Comparison of ENCODE assay signal across 7 mouse cellular contexts in genomic region chr6:145864171-145864570, GRCm38 (mm10). TPM values are rescaled to one million over a fixed set of nuclear protein-coding genes. Genes with fewer than 3 reads are reported as not detected.
DNase-seq lines count a peak whose midpoint lies in the region; ATAC-seq lines count a peak whose summit lies in the region.

No protein-coding gene starts in this region.

- H3K4me2 ChIP-seq in forebrain, embryonic 11.5 days (ENCODE audit: low read depth, low read length, severe bottlenecking) = peak overlapping the region; percentile 99

- no peak for ATAC-seq in megakaryocyte, adult 5-6 weeks (ENCODE audit: poor library complexity, severe bottlenecking)
- ATAC-seq in forebrain, embryonic 11.5 days (replicated peaks; ENCODE audit: low FRiP score) = no peak

- peaks cover 66% of the 10 kb centered on the region for H3K27me3 ChIP-seq in megakaryocyte, embryonic 14.5 days (replicated peaks)
- H3K27me3 ChIP-seq in forebrain, embryonic 11.5 days (ENCODE audit: control insufficient read depth, insufficient read depth, low read length) = peaks cover 35% of the 10 kb centered on the region
- peaks cover 81% of the 10 kb centered on the region for H3K27me3 ChIP-seq in limb, embryonic 10.5 days (ENCODE audit: low read depth, poor library complexity, severe bottlenecking)
- H3K27me3 ChIP-seq in splenic B cell, adult 2 months (ENCODE audit: control insufficient read depth, insufficient read depth, low read length, poor library complexity, severe bottlenecking) = no peaks in the 10 kb centered on the region

- peaks cover 84% of the 10 kb centered on the region for H3K4me1 ChIP-seq in megakaryocyte, embryonic 14.5 days
- peaks cover 11% of the 10 kb centered on the region; the same call in 1 of the 2 replicates for H3K4me1 ChIP-seq in forebrain, embryonic 11.5 days (replicated peaks; ENCODE audit: control insufficient read depth, insufficient read depth, low read length)
- peaks cover 51% of the 10 kb centered on the region for H3K4me1 ChIP-seq in limb, embryonic 10.5 days

- H3K36me3 ChIP-seq in megakaryocyte, embryonic 14.5 days (replicated peaks; ENCODE audit: low read length) = peaks cover 3% of the 10 kb centered on the region
- H3K36me3 ChIP-seq in forebrain, embryonic 11.5 days (ENCODE audit: control insufficient read depth, insufficient read depth, low read length) = no peaks in the 10 kb centered on the region
- H3K36me3 ChIP-seq in limb, embryonic 10.5 days = no peaks in the 10 kb centered on the region
- no peaks in the 10 kb centered on the region for H3K36me3 ChIP-seq in splenic B cell, adult 2 months (ENCODE audit: control insufficient read depth, insufficient read depth, low read length, poor library complexity, severe bottlenecking)

- H3K9ac ChIP-seq in forebrain, embryonic 11.5 days (ENCODE audit: low read length) = no peak overlapping the region; the same call in 1 of the 2 replicates

- peak overlapping the region; percentile 97 for H3K4me3 ChIP-seq in megakaryocyte, embryonic 14.5 days (replicated peaks)
- peak overlapping the region; percentile 52 for H3K4me3 ChIP-seq in forebrain, embryonic 11.5 days (ENCODE audit: low read depth, low read length)
- H3K4me3 ChIP-seq in limb, embryonic 10.5 days = peak overlapping the region; percentile 68

- H3K27ac ChIP-seq in forebrain, embryonic 11.5 days (ENCODE audit: low read depth, low read length) = no peak overlapping the region
- H3K27ac ChIP-seq in limb, embryonic 10.5 days = no peak overlapping the region

- H3K9me3 ChIP-seq in megakaryocyte, embryonic 14.5 days = 0 out of 2 replicates have a peak, but pooled peaks cover 8% of the 10 kb centered on the region
- H3K9me3 ChIP-seq in forebrain, embryonic 11.5 days (ENCODE audit: control insufficient read depth, low read length) = no peaks in the 10 kb centered on the region
- H3K9me3 ChIP-seq in limb, embryonic 10.5 days (replicated peaks) = no peaks in the 10 kb centered on the region

- DNase-seq in forebrain, embryonic 11.5 days (ENCODE audit: low spot score) = no peak
- DNase-seq in limb, embryonic 10.5 days (ENCODE audit: low spot score) = peak; percentile 43
- DNase-seq in splenic B cell, adult 2 months (ENCODE audit: low read depth, low spot score) = peak; percentile 48
- DNase-seq in embryo, embryonic 11 days = no peak
- DNase-seq in cerebellum, postnatal 4 days (ENCODE audit: low spot score in 2 of 2) = no peak

- whole genome bisulfite sequencing in forebrain, embryonic 11.5 days = 2% methylated on average over 8 of the region's 8 CpGs
- 3% methylated on average over 8 of the region's 8 CpGs for WGBS in limb, embryonic 10.5 days

RNA-seq across cellular contexts. Expression of gene Bhlhe41, which starts 1.2 kb away (rescaled TPM):
- 4.1 and 8.5 TPM in 2 replicates for polyA plus RNA-seq in megakaryocyte, embryonic 14.5 days (2012; ENCODE audit: insufficient read depth, low replicate concordance)
- total RNA-seq in megakaryocyte, adult 5-6 weeks (2015) = 0.02 TPM in 1 of 2 replicates, not detected in the other
- total RNA-seq in megakaryocyte, adult 5-6 weeks (2017) = not detected in 2 replicates
- 2.1 and 2.4 TPM in 2 replicates for polyA plus RNA-seq in forebrain, embryonic 11.5 days (2014; fragmentation: Nextera tagmentation; extraction: Ambion mirVana)
- polyA plus RNA-seq in limb, embryonic 10.5 days (2016; fragmentation: Nextera tagmentation; extraction: Ambion mirVana) = 0.23 and 0.26 TPM in 2 replicates

Comparison
In these comparisons a context has a peak if more than half of its experiments do, and no peak if none do; other contexts are left out.
1. DNase-seq: peak in limb, embryonic 10.5 days (single experiment) and splenic B cell, adult 2 months (single experiment); none in forebrain, embryonic 11.5 days (single experiment), embryo, embryonic 11 days (single experiment) and cerebellum, postnatal 4 days (0 of 2).
2. Peak in every context shown above with its lines, with median percentiles within 50 percentile points of each other: H3K4me3 ChIP-seq.